Mouse (Mus musculus) midbrain, embryonic 10.5 days (tissue): ENCODE results near the gene Klf2. TPM values are rescaled to one million over a fixed set of nuclear protein-coding genes. Genes with fewer than 3 reads are reported as not detected.
A peak's percentile ranks its signal among the peaks of the same experiment; 100 is the strongest.

Experiments used
- DNase-seq: peaks from one replicate; pipeline ENCODE4 v3.0.0-alpha.2; 2017; ENCODE audit warnings: low spot score
- H3K27ac ChIP-seq: fragments of 300-500 bp; sonication (generic); replicated peaks from 2 replicates; pipeline ENCODE4 v1.5.1; 2016; ENCODE audit warnings: mild to moderate bottlenecking
- H3K27me3 ChIP-seq: fragments of 300-500 bp; sonication (generic); 2 replicates; pipeline ENCODE4 v1.6.1; 2016; ENCODE audit warnings: low read depth, mild to moderate bottlenecking; ENCODE audit not compliant: poor library complexity, severe bottlenecking
- H3K36me3 ChIP-seq: fragments of 300-500 bp; sonication (generic); 2 replicates; pipeline ENCODE4 v1.6.1; 2016; ENCODE audit warnings: mild to moderate bottlenecking, moderate library complexity
- H3K4me1 ChIP-seq: fragments of 300-500 bp; sonication (generic); 2 replicates; pipeline ENCODE4 v1.6.1; 2016
- H3K4me3 ChIP-seq: fragments of 300-500 bp; sonication (generic); 2 replicates; pipeline ENCODE4 v1.5.1; 2016; ENCODE audit warnings: mild to moderate bottlenecking, moderate library complexity
- H3K9me3 ChIP-seq: fragments of 300-500 bp; sonication (generic); replicated peaks from 2 replicates; pipeline ENCODE4 v1.6.1; 2016; ENCODE audit warnings: mild to moderate bottlenecking
- WGBS: fragments of 180-500 bp; shearing (Covaris S2); methylation state at CpG from one replicate; pipeline ENCODE4 v1.1.7; 2016; 5-methylcytosine and 5-hydroxymethylcytosine counted together
- polyA plus RNA-seq: library from polyadenylated mRNA; unstranded; fragments of >200 nt; fragmentation: Nextera tagmentation; extraction: Ambion mirVana; gene quantifications from 2 replicates; pipeline ENCODE4 v1.2.1, GENCODE M21; 2016

Klf2 gene
- polyA plus RNA-seq, 1 experiment from 2014 or later: 4.0 TPM

DNA sequence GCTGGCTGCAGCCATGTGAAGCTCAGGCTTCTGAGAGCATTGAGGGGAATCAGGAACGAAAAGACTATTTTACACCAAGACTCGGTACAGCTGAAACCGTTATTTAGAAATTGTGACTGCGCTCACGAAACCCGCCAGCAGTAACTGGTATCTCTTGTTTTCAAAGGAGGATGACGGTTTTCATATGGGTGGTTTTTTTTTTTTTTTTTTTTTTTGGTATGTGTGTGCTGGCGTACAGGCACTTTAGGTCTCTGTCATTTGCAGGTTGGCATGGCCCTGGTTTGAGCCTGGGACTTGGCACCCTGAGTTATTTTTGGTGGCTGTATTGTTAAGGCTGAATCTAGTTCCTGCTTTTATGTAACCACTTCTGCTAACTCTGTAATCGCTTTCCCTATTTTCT, 31.0 kb downstream of the Klf2 start:
- 92% methylated on average over 9 of the region's 9 CpGs for WGBS
- H3K9me3 ChIP-seq: no peaks in the 10 kb centered on the region
- H3K27ac ChIP-seq: no peak overlapping the region
- no peak for DNase-seq
- H3K4me3 ChIP-seq: no peak overlapping the region
- peaks cover 72% of the 10 kb centered on the region for H3K36me3 ChIP-seq
- no peaks in the 10 kb centered on the region for H3K27me3 ChIP-seq
- H3K4me1 ChIP-seq: no peaks in the 10 kb centered on the region

DNA sequence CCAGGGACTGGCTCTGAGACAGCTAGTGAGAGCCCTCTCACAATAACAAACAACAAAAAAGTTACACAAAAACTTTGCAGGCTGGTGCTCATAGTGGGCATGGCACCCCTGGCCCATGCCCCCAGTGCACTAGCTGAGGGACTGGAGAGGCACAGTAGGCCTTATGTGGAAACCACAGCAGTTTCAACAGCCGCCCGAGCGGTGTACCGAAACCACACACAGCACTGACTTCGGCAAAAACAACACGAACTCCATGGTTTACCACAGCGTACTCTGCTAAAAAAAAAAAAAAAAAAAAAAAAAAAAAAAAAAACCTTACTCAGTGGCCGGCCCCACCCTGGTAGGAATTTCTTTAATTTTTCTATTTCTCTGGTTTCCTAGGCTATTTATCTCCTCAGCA, 31.9 kb downstream of the Klf2 start:
- H3K27me3 ChIP-seq: no peaks in the 10 kb centered on the region
- no peak overlapping the region for H3K27ac ChIP-seq
- no peaks in the 10 kb centered on the region for H3K4me1 ChIP-seq
- peaks cover 72% of the 10 kb centered on the region for H3K36me3 ChIP-seq
- no peaks in the 10 kb centered on the region for H3K9me3 ChIP-seq
- WGBS: 94% methylated on average over 8 of the region's 8 CpGs
- no peak for DNase-seq
- H3K4me3 ChIP-seq: no peak overlapping the region

DNA sequence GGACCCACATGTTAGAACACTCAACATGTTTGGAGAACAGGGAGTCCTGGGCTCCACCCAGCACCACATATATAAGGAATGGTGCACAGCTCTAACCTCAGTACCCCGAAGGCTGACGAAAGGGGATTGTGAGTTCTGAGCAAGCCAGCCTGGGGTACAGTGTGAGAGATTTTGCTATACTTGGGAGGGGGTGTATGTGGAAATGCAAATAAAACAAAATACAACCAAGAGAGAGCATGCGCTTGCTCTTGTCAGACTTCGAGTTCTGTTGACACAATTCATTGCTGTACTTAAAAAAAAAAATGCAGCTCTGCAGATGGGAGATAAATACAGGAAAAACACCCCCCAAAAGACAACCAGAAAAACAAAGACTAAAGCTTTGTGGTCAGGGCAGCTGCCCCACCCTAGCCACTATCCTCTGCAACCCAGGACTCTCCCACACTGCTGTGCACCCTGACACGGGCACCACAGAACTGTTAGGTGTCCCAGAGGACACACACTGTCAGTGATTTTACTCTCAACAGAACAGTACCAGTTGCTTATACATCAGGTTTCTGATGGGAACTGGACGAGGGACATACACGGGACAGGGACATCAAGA, 32.7 kb downstream of the Klf2 start:
- 91% methylated on average over 7 of the region's 7 CpGs for WGBS
- no peak overlapping the region for H3K4me3 ChIP-seq
- peaks cover 73% of the 10 kb centered on the region for H3K36me3 ChIP-seq
- no peaks in the 10 kb centered on the region for H3K27me3 ChIP-seq
- H3K27ac ChIP-seq: no peak overlapping the region
- no peaks in the 10 kb centered on the region for H3K9me3 ChIP-seq
- H3K4me1 ChIP-seq: no peaks in the 10 kb centered on the region
- no peak for DNase-seq

DNA sequence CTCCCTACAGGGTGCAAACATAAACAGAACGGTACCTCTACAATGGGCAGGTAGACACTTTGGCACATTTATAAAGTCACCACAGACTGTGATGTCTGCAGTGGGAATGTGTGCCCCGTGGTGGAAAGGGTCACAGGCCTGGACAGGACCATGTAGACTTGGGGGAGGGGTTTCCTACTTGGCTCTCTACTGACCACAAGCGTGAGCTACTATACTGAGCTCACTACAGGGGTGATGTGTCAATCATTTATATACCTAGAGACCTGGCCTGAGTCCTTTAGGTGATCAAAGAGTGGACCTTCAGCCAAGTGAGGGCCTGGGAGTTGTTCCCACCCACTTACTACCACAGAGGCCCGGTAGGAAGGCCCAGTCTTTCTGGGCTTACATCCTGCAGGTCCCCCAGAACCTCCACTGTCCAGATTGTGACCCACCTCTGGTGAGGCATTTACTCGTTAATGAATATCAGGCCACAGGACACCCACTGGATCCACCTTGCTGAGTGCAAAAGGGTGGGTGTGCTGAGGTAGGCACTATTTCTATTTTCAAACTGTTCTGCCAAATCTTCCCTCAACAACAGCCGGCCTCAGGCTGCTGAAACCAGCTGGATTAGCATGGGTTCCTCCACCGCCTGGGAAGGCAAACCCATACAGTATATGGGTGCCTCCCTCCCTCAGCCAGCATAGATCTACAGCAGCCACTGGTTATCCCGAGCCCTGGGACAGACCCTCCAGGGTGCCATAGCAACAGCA, 34.3 kb downstream of the Klf2 start:
- Histone ChIP-seq H3K4me3 (no peak overlapping the region), H3K27ac (no peak overlapping the region), H3K4me1 (no peaks in the 10 kb centered on the region), H3K36me3 (peaks cover 74% of the 10 kb centered on the region), H3K27me3 (no peaks in the 10 kb centered on the region), H3K9me3 (no peaks in the 10 kb centered on the region)
- no peak for DNase-seq
- WGBS: 87% methylated on average over 8 of the region's 8 CpGs

DNA sequence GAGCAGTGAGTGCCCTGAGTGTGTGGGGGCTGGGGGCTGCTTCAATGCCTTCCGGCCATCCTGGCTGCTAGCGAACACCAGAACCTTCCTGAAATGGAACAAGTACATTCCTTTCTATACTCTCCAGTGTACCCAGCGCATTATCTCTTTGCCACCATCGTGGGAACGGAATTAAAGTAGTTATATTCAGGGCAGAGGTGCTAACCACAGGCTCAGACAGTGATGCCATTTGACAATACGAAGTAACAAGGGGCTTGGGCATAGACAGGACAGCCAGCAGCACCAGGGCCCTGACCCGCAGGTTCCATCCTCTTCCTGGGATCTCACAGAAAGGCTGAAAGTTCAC, 34.8 kb downstream of the Klf2 start:
- H3K27me3 ChIP-seq: no peaks in the 10 kb centered on the region
- H3K36me3 ChIP-seq: peaks cover 74% of the 10 kb centered on the region
- WGBS: 91% methylated on average over 7 of the region's 7 CpGs
- H3K27ac ChIP-seq: no peak overlapping the region
- H3K4me3 ChIP-seq: no peak overlapping the region
- DNase-seq: no peak
- no peaks in the 10 kb centered on the region for H3K4me1 ChIP-seq
- H3K9me3 ChIP-seq: no peaks in the 10 kb centered on the region

DNA sequence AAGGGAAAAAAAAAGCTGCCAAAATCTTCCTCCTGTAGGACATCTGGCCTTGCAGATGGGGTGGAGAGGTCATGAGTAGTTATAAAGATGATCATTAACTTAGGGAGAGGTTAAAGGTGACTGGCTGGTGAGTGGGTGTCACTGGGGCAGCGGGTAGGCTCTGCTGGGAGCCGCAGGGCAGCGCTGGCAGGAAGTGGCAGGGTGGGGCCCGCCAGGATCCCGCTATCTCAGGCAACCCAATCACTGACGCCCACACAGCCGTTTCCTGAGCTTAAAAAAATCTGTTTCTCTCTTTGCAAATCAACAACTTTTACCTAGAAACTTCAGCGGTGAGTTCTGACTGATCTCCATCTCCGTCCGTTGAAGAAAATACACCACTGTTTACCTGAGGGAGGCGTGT, 35.4 kb downstream of the Klf2 start:
- WGBS: 87% methylated on average over 11 of the region's 11 CpGs

DNA sequence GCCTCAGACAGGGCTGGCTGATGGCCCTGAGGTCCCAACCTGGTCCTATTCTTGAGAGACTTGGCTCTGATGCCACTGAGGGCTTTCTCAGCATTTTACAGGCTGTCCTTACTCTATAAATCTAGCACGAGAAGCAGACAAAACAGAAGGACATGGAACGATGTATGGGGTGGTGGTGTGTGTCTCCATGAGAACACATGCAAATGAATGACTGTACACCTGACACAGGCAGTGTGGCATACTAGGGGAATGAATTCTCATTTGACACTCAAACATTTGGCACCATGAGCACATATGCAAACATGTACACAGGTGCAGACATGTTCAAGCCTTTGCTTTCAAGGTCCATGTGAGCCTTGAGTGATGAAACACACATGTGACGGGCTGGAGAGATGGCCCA, 37.8 kb downstream of the Klf2 start:
- no peak for DNase-seq
- Histone ChIP-seq H3K36me3 (peaks cover 100% of the 10 kb centered on the region), H3K4me1 (no peaks in the 10 kb centered on the region), H3K27me3 (no peaks in the 10 kb centered on the region), H3K4me3 (no peak overlapping the region), H3K9me3 (no peaks in the 10 kb centered on the region), H3K27ac (no peak overlapping the region)
- 89% methylated on average over 3 of the region's 3 CpGs for WGBS

More for the DNA sequence above, 35.4 kb downstream of the Klf2 start:
- Histone ChIP-seq H3K4me1 (no peaks in the 10 kb centered on the region), H3K27ac (no peak overlapping the region), H3K9me3 (no peaks in the 10 kb centered on the region), H3K27me3 (no peaks in the 10 kb centered on the region), H3K4me3 (no peak overlapping the region), H3K36me3 (peaks cover 77% of the 10 kb centered on the region)
- DNase-seq: no peak

DNA sequence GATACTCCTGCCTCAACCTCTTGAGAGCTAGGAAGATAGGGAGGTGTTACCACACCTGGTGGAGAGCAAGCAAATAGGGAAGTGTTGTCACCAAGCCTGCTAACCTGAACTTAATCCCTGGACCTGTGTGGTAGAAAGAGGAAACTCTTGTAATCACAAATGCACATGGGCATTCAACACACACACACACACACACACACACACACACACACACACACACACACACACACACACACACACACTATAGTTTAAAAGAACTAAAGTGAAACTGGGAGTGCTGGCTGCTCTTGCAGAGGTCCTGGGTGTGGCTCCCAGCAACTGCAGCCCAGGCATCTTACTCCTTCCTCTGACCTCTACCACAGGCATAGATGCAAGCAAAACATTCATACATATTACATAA, 41.3 kb downstream of the Klf2 start:
- H3K36me3 ChIP-seq: peaks cover 100% of the 10 kb centered on the region
- H3K4me1 ChIP-seq: no peaks in the 10 kb centered on the region

DNA sequence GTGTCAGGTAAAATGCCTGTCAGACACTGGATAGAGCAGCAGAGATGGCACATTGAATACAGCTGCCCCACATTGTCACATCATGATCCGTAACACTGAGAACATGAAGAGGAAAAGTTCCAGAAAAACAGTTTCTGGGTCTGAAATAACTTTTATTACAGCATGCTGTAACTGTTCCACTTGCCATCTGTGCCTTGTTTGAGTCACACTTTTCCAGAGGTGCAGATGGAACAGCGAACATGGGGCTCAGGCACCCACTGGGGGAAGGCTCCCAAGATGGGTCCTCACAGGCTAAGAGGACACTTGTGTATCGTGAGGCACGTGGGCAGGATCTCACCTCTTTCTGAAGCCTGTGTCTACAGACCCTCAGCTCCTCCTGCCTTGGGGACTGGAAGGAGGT, 43.9 kb downstream of the Klf2 start:
- no peak overlapping the region for H3K4me3 ChIP-seq
- WGBS: 96% methylated on average over 4 of the region's 4 CpGs

More for the DNA sequence above, 41.3 kb downstream of the Klf2 start:
- no peak overlapping the region for H3K4me3 ChIP-seq
- no peak overlapping the region for H3K27ac ChIP-seq
- H3K27me3 ChIP-seq: no peaks in the 10 kb centered on the region
- DNase-seq: no peak
- no peaks in the 10 kb centered on the region for H3K9me3 ChIP-seq

DNA sequence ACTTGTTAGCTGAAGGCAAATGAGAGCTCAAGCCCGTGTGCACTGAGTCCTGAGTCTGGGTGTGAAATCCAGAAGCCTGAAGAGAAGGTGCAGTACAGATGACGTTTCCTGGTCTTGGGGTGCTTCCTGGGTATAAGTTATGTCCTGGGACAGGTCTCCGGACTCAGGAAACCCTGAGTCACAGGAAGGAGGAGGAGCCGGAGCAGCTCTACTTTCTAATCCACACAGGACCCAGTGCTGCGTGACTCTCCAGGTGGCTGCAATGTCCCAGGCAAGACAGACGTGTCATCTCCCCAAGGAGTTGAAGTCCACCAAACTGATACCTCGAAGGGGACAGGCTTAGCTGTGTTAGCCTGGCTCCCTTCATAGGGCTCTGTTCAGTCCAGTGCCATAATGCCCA, 44.6 kb downstream of the Klf2 start:
- DNase-seq: no peak
- no peak overlapping the region for H3K4me3 ChIP-seq
- no peaks in the 10 kb centered on the region for H3K27me3 ChIP-seq
- no peaks in the 10 kb centered on the region for H3K4me1 ChIP-seq
- no peak overlapping the region for H3K27ac ChIP-seq
- H3K36me3 ChIP-seq: peaks cover 100% of the 10 kb centered on the region
- 92% methylated on average over 7 of the region's 7 CpGs for WGBS
- H3K9me3 ChIP-seq: no peaks in the 10 kb centered on the region

More for the DNA sequence above, 43.9 kb downstream of the Klf2 start:
- Histone ChIP-seq H3K27ac (no peak overlapping the region), H3K4me1 (no peaks in the 10 kb centered on the region), H3K9me3 (no peaks in the 10 kb centered on the region), H3K36me3 (peaks cover 100% of the 10 kb centered on the region), H3K27me3 (no peaks in the 10 kb centered on the region)
- no peak for DNase-seq

DNA sequence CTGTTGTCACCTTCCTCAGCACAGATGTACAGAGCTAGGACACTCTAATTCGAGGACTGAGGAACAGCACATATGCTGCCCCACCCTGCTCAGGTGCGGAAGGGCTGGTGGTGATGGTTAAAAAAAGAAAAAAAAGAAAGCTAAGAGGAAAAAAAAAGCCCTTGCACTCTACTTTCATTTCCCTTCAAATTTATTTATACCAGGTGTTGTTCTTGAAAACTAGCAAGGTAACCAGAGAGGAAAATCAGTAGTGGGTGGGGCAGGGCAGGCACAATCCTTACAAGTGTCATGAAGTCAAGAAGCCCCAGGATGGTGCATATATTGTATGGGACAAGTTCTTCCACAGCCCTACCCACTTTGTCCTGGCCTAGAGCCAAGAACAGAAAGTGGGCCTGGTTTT, 46.2 kb downstream of the Klf2 start:
- Histone ChIP-seq H3K27me3 (no peaks in the 10 kb centered on the region), H3K27ac (no peak overlapping the region), H3K4me3 (no peak overlapping the region), H3K36me3 (peaks cover 100% of the 10 kb centered on the region), H3K9me3 (no peaks in the 10 kb centered on the region), H3K4me1 (no peaks in the 10 kb centered on the region)
- no peak for DNase-seq
- 94% methylated on average over 2 of the region's 2 CpGs for WGBS

DNA sequence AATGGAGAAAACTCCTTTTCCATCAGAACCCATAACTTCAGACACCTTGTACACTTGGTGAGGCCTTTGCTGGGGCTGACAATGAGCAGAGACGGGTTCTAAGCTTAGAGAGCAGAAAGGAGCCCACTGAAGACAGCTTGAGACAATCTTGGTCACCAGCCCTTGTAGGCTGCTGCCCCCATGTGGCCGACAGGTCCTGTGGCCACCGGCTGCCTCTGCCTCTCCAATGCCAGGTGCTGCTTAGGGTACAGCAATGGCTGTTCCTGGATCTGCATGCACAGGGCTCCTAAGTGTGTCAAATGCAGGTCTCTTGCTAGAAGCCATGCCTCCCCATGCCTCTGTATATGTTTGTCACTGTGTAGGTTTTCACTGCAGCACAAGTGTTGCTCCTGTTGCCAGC, 47.0 kb downstream of the Klf2 start:
- H3K27me3 ChIP-seq: no peaks in the 10 kb centered on the region
- peaks cover 100% of the 10 kb centered on the region for H3K36me3 ChIP-seq
- WGBS: 41% methylated on average over 3 of the region's 3 CpGs
- H3K9me3 ChIP-seq: no peaks in the 10 kb centered on the region
- H3K4me1 ChIP-seq: no peaks in the 10 kb centered on the region
- peak; percentile 50 for DNase-seq
- H3K4me3 ChIP-seq: no peak overlapping the region
- H3K27ac ChIP-seq: no peak overlapping the region

DNA sequence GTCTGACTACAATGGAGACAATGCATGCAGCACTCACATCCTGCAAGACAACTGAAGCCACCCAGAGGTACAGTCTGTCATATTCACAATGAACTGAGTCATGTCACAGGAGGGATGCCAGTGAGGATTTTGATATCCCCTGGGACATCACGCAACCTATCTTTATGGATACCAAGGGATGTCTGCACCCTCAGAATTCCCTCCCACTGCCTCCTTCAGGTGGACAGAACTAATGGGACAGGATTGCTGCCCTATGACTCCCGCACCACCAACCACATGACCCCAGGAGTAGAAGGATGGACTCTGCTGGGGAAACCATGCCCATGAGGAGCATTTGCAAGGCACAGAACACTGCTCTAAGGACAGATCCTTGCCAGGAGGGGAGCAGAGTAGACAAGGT, 47.6 kb downstream of the Klf2 start:
- H3K36me3 ChIP-seq: peaks cover 100% of the 10 kb centered on the region
- H3K27ac ChIP-seq: no peak overlapping the region
- DNase-seq: no peak
- no peak overlapping the region for H3K4me3 ChIP-seq
- 97% methylated on average over 2 of the region's 2 CpGs for WGBS
- no peaks in the 10 kb centered on the region for H3K9me3 ChIP-seq
- no peaks in the 10 kb centered on the region for H3K27me3 ChIP-seq
- no peaks in the 10 kb centered on the region for H3K4me1 ChIP-seq
